Mouse (Mus musculus): ENCODE data around the gene Ostf1.

The Ostf1 gene

DNA sequence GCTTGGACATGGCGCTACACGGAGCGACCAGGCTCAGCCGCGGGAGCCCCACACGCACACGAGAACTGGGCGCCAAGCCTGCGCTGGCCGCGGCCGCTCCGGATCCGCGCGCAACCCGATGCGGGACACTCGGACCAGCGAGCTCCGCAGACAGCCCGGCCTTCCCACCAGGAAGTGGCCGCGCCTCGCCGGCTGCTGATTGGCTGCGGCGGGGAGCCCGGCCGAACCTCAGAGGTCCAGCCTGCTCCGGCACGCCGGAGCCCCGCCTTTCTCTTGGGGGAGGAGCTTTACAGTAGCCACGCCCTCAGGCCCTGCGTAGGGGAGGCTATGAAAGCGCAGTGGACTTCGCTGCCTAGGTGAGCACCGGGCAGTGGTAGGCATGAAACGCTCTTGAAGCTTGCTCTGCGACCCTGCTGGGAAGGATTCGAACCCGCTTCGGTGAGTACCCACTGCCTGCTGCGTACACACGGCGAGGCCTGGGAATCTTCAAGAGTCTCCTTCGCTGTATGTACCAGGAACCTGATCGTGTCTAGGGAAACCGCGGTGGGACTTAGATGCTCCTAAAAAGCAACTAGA lies at the start of gene Ostf1, which contains the start of gene Nmrk1:
TSS of gene Ostf1 (minus strand) at position 180 of the 576 bp plus-strand sequence.
TSS of gene Nmrk1 (plus strand) at position 307 of the 576 bp plus-strand sequence.
- DNase-seq (ENCODE audit: low read depth, low spot score): peak; percentile 86

DNA sequence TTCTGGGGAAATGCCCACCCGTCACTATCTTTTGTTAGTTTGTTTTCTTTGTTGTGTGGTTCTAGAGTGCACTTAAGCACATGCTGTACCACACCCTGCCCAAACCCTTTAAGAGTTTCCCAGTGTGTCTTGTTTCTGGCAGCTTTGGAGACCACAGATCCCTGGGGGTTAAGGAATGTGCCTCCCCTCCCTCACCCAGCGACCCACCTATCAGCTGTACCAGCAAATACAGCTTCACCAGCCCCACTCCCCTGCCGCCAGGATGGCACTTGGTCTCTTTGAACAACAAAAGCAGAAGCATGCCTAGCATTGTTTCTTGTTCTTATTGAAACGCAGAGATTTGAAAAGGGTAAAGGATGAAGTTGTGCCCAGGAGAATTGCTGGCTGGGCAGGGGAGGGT lies 41.5 kb upstream of the Ostf1 start:
- no peak for DNase-seq (ENCODE audit: low read depth, low spot score)

DNA sequence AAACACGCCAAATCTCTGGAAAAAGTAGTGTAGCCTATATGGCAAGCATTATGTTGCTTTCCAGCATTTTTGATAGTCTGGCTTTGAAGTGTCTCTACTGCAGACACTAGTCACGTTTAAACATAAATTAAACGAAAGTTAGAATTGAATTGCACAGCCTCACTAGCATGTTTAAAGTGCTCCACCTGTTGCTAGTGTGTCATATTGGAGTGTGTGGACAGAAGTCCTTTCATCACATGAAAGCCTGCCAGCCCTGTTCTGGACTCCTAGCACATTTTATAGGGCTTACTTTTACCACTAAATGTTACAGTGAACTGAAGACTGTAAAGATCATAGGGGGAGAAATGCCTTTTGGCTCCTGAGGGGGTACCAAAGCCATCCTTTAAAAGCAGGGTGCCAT lies 40.9 kb upstream of the Ostf1 start:
- no peak for DNase-seq (ENCODE audit: low read depth, low spot score)

DNA sequence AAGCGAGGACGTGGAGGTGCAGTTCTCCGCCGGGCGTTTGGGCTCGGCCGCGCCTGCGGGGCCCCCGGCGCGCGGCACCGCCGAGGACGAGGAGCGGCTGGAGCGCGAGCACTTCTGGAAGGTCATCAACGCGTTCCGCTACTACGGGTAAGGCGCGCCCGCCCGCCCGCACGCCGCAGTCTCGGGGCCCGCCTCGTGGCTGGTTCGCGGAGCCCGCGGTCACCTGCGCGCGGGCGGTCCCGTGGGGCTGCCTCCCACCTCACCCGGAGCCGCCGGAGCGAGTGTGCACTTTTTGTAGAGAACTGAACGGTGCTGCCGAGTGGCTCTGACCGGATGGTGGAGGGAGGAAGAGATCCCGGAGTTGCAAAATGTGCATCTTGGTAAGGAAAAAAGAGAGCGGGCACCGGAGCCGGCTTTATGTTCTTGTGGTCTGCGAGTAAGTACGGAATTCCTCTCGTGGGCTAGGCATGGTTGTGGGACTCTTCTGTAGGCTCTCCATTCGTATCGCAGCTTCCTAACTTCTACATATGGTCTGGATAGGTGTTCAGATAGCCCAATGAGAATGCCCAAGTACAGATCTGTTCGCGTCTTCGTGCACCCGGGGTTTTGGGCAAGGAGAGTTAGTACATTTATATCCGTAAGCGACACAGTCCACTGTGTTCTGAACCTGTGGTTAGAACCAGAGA lies 39.6 kb upstream of the Ostf1 start:
- no peak for DNase-seq (ENCODE audit: low read depth, low spot score)

DNA sequence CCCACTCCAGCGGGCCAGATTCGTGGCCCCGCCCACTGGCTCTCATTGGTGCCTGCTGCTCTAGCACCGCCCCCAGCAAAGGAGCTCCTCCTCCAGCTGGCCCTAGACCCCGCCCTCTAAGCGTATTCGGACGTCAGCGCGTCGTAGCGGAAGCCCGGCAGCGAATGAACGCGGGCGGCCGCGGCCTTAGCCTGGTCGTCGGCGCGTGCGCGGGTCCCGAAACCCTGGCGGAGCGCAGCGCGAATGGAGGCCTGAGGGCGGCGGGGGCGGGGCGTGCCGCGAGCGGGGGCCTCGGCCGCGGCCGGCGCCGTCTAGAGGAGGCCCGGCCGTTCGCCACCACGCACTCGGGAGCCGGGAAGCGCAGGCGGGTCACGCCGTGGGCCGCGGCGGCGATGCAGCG lies 39.0 kb upstream of the Ostf1 start, which contains the start of gene Carnmt1:
TSS of gene Carnmt1 (plus strand) at position 157 of the 400 bp plus-strand sequence.
- DNase-seq (ENCODE audit: low read depth, low spot score): peak; percentile 97

DNA sequence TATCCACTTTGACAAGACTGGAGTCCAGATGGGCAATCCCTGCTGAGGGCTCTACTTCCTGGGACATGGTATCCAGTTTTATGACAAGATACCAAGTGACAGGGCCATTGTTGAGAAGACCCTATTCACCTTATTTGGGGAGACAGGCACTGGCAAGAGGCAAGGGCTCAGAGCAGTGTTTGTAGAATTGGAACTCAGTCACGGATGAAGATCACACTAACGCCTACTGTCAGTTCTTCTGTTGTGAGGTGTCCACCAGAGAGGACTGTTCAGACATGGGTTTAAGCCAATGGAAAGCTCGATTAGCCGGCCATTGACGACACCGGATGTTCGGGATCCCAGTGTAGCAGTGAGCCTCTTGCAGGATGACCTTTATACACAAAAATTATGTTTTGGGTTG lies 37.9 kb upstream of the Ostf1 start:
- no peak for DNase-seq (ENCODE audit: low read depth, low spot score)

DNA sequence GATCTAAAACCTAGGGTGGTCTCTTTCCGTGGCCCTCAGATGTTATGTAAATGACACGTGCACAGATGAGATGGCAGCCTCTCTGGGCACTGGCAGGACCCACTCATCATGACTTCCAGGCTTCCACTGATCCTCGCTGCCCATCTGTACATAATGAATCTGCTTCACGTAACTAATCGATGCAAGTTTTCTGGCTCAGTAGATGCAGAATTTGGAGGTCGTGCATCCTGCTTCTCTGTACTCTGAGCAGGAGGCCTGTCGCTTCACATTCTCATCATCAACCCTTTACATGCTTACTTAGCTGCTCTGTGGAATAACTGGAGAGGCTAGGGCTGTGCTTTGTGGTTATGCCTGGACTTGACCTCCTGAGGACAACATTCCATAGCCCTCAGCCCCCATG lies 35.3 kb upstream of the Ostf1 start:
- no peak for DNase-seq (ENCODE audit: low read depth, low spot score)

DNA sequence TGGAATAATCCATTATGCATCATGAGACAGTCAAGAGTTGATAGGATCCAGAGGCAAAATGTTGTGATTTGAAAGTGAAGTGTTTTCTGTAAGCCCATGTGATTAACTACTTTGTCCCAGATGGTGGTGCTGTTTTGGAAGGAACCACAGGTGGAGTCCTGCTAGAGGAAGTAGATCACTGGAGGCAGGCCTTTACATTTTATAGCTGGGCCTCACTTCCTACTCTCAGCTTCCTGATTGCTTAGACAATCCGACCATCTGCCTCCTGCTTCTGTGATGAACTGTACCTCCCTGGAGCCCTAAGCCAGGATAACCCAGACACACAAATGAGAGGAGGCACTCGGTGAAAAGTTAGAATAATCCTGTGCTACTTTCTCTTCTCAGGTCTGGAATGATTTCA lies 32.3 kb upstream of the Ostf1 start:
- no peak for DNase-seq (ENCODE audit: low read depth, low spot score)

DNA sequence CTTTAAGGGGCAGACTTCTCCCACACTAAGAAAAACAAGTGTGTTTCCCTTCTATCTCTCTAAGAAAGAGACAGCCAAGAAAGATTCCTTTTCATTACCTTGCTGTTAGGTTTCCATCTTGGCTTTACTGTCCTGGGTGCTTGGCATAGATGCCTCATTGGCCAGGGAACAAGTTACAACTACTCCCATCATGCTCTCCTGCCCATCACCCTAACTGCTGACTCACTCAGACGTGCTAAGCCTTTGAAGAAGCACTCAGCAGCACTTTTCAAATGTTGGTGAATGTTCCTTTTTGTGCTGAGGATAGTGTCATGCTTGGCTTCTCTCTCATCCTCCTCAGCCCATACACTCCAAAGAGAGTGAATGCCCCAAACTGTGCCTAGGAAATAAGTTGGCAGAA lies 30.1 kb upstream of the Ostf1 start:
- no peak for DNase-seq (ENCODE audit: low read depth, low spot score)

DNA sequence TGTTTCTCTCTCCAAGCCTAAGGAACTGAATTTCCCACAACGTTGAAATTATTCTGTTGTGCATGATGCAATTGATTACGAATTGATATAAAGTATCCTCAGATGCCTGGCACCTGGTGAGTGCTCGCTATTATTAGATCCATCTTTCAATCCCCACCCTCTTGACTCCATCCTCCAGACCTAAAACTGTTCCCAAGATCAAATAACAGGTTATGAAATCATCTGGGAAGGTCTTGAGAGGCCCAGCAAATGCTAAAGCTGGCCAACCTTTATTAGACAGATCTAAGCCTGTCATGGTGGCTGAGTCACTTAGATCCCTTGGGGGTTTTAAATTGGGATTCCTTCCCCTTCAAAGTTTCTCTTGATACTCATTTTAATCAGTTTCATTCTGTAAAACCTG lies 28.8 kb upstream of the Ostf1 start:
- no peak for DNase-seq (ENCODE audit: low read depth, low spot score)

DNA sequence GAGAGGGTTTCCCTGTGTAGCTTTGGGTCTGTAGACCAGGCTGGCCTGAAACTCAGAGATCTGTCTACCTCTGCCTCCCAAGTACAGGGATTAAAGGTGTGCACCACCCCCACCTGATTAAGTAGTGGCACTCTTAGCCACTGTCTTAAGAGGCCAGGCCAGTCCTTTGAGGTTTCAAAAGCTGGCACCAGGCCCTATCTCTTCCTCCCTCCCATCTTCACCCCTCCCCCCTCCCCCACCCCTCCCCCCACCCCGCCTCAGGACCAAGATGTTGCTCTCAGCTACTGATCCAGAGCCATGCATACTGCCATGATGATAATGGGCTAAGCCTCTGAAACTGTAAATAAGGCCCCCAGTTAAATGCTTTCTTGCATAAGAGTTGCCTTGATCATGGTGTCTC lies 27.7 kb upstream of the Ostf1 start:
- DNase-seq (ENCODE audit: low read depth, low spot score): no peak

DNA sequence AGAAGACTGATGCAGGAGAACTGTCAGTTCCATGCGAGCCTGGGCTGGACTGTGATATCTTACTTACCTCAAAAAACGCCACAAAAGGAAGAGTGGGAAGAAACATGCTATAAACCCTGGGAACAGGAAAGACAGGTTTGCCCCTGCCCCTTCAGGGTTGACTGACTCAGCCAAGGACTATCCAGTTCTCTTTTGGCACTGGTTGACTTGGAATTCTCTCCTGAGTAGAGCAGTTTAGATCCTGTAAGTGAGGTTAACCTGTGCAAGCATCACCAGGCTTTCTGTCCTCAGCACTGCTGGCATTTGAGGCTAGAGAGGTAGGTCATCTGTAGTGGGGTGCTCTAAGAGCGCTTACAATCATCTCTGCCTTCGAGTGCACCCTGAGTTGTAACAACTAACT lies 26.9 kb upstream of the Ostf1 start:
- no peak for DNase-seq (ENCODE audit: low read depth, low spot score)

DNA sequence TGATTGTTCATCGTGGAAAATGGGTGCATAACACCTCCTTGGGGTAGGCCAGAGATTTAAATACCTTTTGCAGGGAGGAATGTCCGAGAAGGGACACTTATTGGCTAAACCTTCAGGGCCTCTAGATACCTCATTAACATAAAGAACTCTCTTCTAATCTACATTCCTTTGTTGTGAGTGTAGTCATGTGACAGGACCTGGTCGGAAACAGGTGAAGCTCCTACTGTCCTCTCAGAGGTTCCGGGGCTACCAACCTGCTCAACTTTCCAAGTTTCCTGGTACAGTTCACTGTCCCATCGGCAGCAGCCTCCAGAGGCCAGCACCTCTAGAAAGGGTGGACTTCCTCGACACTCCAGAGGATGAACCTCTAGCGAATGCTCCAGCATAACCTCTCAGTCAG lies 24.4 kb upstream of the Ostf1 start:
- no peak for DNase-seq (ENCODE audit: low read depth, low spot score)

DNA sequence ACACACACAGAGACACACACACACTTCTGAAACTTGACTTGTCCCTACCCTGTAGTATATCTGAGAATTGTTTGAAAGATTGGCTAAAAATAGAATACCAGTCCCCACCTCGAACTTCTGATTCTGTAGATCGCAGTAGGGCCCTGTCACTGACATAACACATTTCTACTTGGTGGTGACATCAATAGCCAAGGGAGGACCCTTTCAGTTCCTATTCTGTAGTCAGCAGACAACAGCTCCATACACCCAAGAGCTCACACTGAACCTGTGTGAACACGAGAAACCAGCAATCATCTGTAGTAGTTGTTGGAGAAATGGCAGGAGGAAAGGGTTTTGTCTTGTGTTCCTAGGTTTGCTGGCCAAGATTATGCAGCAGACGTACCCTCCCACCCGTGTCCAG lies 23.4 kb upstream of the Ostf1 start:
- DNase-seq (ENCODE audit: low read depth, low spot score): no peak

DNA sequence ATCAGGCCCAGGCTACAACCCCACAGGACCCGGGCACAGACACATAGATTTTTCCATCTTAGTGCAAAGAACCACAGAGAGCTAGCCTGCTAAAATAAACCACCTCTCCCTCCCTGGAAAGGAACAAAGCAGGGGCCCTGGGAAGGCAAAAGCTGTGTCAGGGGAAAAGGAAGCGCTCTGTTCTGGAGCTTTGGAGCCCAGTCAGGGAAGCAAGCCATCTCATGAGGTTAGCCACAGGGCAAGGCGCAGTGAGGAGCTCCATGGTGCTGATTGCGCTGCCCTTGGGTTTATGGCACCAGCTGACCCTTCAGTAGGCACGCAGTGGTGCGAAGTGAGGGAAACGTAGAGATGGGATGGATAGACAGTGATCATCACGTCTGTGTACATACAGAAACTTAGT lies 22.7 kb upstream of the Ostf1 start:
- no peak for DNase-seq (ENCODE audit: low read depth, low spot score)

DNA sequence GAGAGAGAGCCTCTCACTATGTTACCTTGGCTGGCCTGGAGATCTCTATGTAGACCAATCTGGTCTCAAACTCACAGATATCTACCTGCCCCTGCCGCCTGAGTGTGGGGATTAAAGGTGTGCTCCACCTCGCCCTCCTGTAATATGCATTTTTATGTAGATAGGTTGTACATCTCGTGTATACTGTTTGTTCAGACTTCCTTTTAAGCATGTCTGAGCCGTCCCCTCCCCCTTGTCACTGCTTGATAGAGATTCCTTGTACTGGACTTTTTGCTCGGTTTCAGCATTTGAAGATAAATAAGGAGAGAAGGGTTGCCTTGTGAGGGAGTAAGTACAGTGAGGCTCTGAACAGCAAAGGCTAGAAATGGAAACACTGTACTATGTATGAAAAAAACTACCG lies 21.4 kb upstream of the Ostf1 start:
- no peak for DNase-seq (ENCODE audit: low read depth, low spot score)

DNA sequence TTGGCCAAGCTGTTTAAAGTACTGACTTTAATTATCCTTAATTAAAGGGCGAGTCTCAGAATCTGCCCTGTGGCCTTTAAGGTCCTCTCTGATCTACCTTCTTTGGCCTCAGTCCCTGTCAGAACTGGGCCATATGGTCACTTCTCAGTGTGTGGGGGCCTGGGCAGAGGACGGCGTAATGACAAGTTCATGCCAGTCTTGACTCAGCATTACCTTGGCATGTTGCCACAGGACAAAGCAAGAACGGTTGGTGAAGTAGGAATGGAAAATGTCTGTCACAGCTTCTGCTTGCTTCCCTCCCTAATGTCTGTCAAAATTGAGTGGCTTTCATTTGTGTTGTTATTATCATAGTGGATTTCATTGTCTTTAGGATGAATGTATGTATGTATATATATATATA lies 21.0 kb upstream of the Ostf1 start:
- no peak for DNase-seq (ENCODE audit: low read depth, low spot score)

DNA sequence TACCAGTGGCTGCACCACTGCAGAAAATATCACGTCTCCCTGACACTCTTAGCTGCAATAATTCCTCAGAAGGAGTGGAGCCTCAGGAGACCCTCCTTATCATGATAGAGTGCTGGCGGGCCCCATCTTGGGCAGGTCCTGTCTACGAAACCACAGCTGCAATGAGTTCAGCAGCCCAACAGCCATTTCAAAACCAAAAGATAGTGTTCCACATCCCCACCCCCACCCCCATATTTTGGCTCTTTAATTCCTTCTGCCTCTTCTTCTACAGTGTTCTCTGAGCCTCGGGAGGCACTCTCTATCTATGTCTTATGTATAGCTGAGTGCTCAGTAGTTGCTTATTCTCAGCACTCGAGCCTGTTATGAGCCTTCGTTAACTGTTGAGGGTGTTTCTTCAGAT lies 18.9 kb upstream of the Ostf1 start:
- DNase-seq (ENCODE audit: low read depth, low spot score): no peak

DNA sequence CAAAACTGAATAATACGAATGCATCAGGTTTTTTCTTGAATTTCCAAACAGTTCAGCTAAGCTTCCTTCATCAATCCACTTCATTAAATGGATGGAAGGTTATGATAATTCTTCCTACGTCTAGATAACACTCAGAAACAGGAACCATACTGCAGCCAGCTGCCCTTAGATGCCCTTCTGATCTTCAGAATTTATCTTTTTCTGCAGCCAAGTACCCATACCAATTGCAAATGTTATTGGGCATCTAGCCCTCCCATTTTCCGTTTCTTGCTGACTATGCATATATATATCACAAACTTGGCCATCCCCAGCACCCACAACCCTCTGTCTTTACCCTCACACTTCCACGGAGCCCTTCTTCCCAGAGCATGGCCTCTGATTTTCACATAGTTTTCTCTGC lies 18.3 kb upstream of the Ostf1 start:
- no peak for DNase-seq (ENCODE audit: low read depth, low spot score)

DNA sequence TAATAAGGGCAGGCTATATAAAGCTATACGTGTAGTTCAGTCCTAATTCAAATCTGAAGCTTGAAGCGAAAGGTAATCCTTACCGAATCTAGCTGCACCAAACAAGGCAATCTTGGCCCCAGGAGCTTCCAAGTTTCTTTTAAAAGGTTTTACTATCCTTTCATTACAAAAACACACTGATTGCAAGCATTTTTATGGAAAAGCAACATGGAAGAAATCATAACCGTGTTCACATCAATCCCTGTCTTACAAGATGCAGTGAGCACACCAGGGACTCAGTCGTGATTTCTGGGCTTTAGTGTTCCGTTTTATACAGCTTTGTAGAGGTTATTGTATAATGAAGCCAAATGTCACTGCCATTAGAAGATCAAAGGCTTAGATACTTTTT lies 16.9 kb upstream of the Ostf1 start:
- no peak for DNase-seq (ENCODE audit: low read depth, low spot score)

DNA sequence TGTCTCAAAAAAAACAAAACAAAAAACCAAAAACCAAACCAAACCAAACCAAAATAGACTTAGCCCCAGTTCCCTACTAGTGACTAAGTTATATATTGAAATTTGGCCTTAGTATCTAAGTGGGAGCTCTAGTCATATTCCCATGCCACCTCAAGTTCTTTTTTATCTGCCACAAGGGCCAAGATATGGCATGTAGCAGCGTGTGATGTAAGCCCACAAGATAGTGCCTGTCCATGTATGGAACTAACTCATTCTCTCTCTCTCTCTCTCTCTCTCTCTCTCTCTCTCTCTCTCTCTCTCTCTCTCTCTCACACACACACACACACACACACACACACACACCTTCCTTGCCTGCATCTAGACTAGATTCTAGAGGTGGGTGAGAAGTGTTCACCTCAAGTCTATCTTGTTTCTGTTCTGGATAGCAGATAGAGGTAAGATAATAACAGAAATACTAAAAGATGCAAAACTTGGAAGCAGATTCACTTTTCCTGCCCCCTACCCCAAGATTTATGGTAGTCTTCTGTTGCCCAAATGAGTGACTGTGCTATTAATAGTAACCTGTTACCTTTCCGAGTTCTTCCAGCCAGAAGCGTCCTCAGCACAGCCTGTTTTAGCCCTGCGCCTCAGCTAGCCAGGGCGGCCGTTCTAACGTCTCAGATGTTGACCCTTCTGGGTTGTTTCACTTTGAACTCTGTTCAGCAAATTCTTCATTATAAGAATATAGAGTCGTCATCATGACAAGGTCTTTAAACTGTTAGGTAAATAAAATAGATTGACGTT lies 16.3 kb upstream of the Ostf1 start:
- DNase-seq (ENCODE audit: low read depth, low spot score): no peak

DNA sequence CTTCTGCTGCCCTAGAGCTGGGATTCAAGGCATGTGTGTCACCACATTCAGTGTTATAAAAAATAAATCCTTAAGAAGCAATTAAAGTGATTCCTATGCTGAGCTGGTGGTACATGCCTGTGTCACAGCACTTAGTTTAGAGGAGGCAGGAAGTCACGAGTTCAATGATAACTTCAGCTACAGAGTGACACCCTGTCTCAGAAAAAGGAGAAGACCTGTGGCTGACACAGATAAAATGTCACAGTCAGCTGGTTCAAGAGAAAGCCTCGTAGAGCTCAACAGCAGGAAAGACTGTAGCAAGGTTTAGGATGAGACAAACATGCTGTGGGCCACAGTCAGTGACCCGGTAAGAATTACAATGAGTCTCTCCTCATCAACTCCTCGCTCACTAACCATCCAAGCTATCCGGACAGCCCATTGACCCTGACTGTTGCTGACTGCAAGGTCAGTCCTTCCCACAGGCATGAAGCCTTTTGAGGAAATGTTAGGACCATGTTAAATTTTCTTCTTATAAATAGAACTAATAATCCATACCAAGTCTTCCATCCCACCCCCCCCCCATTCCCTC lies 15.3 kb upstream of the Ostf1 start:
- no peak for DNase-seq (ENCODE audit: low read depth, low spot score)

DNA sequence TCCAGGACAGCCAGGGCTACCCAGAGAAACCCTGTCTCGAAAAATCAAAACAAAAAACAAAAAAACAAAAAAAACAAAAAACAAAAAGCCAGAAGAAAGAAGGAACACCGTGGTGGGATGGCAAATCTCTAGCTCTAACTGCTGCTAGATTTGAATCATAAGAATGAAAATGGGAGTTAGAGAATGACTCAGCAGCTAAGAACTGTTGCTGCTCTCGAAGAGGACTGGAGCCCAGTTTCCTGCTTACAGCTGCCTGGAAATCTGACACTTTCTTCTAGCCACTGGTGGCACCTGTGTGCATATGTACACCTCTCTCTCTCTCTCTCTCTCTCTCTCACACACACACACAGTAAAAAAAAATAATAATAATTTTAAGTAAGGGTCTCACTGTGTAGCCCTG lies 14.8 kb upstream of the Ostf1 start:
- no peak for DNase-seq (ENCODE audit: low read depth, low spot score)
